25 mouse cellular contexts compared by ENCODE assay signal in the genomic region with DNA sequence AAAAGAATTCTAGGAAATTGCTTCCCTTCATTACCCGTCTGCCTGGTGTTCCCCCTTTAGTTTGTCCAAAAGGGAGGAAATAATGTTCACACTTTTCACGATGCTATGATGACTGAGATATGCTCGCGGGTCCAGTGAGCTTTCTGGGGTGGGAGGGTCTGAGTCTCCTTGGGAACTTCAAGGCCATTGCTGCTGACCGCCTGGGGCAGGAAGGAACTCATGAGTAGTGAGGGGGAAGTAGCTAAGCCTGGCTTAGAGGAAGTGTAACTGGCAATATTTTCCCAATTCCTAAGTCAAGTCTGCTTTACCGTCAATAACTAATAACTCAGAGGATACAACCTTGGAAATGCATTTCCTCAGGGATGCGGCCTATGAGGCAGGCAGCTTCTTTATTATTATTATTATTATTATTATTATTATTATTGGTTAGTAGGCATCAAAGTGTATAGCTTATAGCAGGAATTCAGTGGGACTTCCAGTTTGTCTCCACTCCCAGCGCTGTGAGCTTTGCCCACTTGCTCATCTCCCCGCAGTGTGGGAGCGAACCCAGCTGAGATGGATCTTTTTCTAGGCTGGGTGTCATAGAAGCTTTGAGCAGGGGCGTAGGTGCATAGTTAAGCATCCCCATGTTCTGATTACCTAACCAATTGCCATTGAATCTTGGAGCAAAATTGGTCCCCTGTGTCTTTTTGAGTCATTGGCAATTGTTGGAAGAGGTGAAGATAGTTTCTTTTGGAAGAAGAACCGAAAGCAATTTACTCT.
DNase-seq lines count a peak whose midpoint lies in the region; ATAC-seq and TF ChIP-seq lines count a peak whose summit lies in the region.
"Had no signal": no experiment of that assay in that cellular context is flagged by ENCODE, and none has a peak within 500 bp of the region (broad histone marks: within the 10 kb centered on the region; RNA-seq: fewer than 3 reads in every experiment).

No protein-coding gene starts in this region.

- H3K4me3 ChIP-seq in heart, embryonic 10.5 days, result no peak overlapping the region
- no peak overlapping the region for H3K4me3 ChIP-seq in liver, postnatal 0 days (ENCODE audit: low read depth, low read length)
- no peak overlapping the region for H3K4me3 ChIP-seq in liver, embryonic 12.5 days
- H3K4me3 ChIP-seq: forebrain, embryonic 13.5 days; hindbrain, embryonic 13.5 days; limb, embryonic 12.5 days; midbrain, embryonic 10.5 days; midbrain, embryonic 15.5 days; neural tube, embryonic 12.5 days; stomach, embryonic 15.5 days had no signal

- H3K4me2 ChIP-seq in liver, postnatal 0 days (ENCODE audit: low read depth, low read length), result no peak overlapping the region
- H3K4me2 ChIP-seq in liver, embryonic 12.5 days, result no peak overlapping the region
- H3K4me2 ChIP-seq: forebrain, embryonic 13.5 days; hindbrain, embryonic 13.5 days; midbrain, embryonic 15.5 days; neural tube, embryonic 12.5 days; stomach, embryonic 15.5 days had no signal

- TF ChIP-seq EP300 in liver, postnatal 0 days (IDR thresholded peaks at IDR 0.05; ENCODE audit: low read depth), result no peak

- H3K9me3 ChIP-seq in heart, embryonic 10.5 days, result no peaks in the 10 kb centered on the region
- H3K9me3 ChIP-seq in liver, postnatal 0 days (ENCODE audit: low read length), result no peaks in the 10 kb centered on the region
- H3K9me3 ChIP-seq in liver, embryonic 12.5 days (replicated peaks), result no peaks in the 10 kb centered on the region
- H3K9me3 ChIP-seq: forebrain, embryonic 13.5 days; hindbrain, embryonic 13.5 days; limb, embryonic 12.5 days; midbrain, embryonic 10.5 days; midbrain, embryonic 15.5 days; neural tube, embryonic 12.5 days; stomach, embryonic 15.5 days had no signal

- H3K9ac ChIP-seq in liver, postnatal 0 days (replicated peaks), result no peak overlapping the region
- H3K9ac ChIP-seq in liver, embryonic 12.5 days, result no peak overlapping the region
- H3K9ac ChIP-seq: forebrain, embryonic 13.5 days; hindbrain, embryonic 13.5 days; limb, embryonic 12.5 days; midbrain, embryonic 15.5 days; neural tube, embryonic 12.5 days; stomach, embryonic 15.5 days had no signal

- 0 out of 2 replicates have a peak, but pooled peaks cover 5% of the 10 kb centered on the region for H3K4me1 ChIP-seq in heart, embryonic 10.5 days
- no peaks in the 10 kb centered on the region for H3K4me1 ChIP-seq in liver, postnatal 0 days (ENCODE audit: insufficient read depth)
- H3K4me1 ChIP-seq in liver, embryonic 12.5 days, result 0 out of 2 replicates have a peak, but pooled peaks cover 2% of the 10 kb centered on the region
- H3K4me1 ChIP-seq: forebrain, embryonic 13.5 days; hindbrain, embryonic 13.5 days; limb, embryonic 12.5 days; midbrain, embryonic 10.5 days; midbrain, embryonic 15.5 days; neural tube, embryonic 12.5 days; stomach, embryonic 15.5 days had no signal

- H3K27ac ChIP-seq in heart, embryonic 10.5 days, result no peak overlapping the region
- H3K27ac ChIP-seq in liver, postnatal 0 days (ENCODE audit: low read depth), result 0 out of 2 replicates have a peak overlapping the region, but pooled peaks have one; percentile 29
- H3K27ac ChIP-seq in liver, embryonic 12.5 days, result no peak overlapping the region
- H3K27ac ChIP-seq: forebrain, embryonic 13.5 days; hindbrain, embryonic 13.5 days; limb, embryonic 12.5 days; macrophage; midbrain, embryonic 10.5 days; midbrain, embryonic 15.5 days; neural tube, embryonic 12.5 days; stomach, embryonic 15.5 days had no signal

- H3K36me3 ChIP-seq in heart, embryonic 10.5 days, result no peaks in the 10 kb centered on the region
- no peaks in the 10 kb centered on the region for H3K36me3 ChIP-seq in liver, postnatal 0 days (replicated peaks; ENCODE audit: insufficient read depth, low read length)
- H3K36me3 ChIP-seq in liver, embryonic 12.5 days, result no peaks in the 10 kb centered on the region
- H3K36me3 ChIP-seq: hindbrain, embryonic 13.5 days; limb, embryonic 12.5 days; midbrain, embryonic 10.5 days; midbrain, embryonic 15.5 days; neural tube, embryonic 12.5 days; stomach, embryonic 15.5 days had no signal

- no peak for TF ChIP-seq CTCF in liver, postnatal 0 days (IDR thresholded peaks at IDR 0.05; ENCODE audit: low read depth)

- peak; percentile 94 for DNase-seq in heart, adult 11 months
- no peak for DNase-seq in heart, embryonic 10.5 days (ENCODE audit: low spot score)
- DNase-seq in liver, postnatal 0 days, result no peak
- DNase-seq in cerebellum, adult 11 months, result no peak
- no peak for DNase-seq in left cerebral cortex, adult 9 months (ENCODE audit: low spot score in 2 of 2)
- DNase-seq: adrenal gland, postnatal 10 days; cerebellum, adult 18-20 months; cerebellum, postnatal 10 days; heart, postnatal 4 days; layer of hippocampus, postnatal 36 days; thymus, postnatal 14 days had no signal

- ATAC-seq in liver, postnatal 0 days, result no peak
- no peak for ATAC-seq in liver, embryonic 12.5 days
- peak; percentile 60 for ATAC-seq in common myeloid progenitor, adult 5-6 weeks (replicated peaks; ENCODE audit: low read depth, poor library complexity, severe bottlenecking)
- peak; percentile 61; the same call in 1 of the 2 replicates for ATAC-seq in neutrophil, adult 5-6 weeks (ENCODE audit: extremely low read depth, insufficient number of reproducible peaks, low FRiP score, poor library complexity, severe bottlenecking)
- ATAC-seq: forebrain, embryonic 13.5 days; intestine, postnatal 0 days; lung, postnatal 0 days; midbrain, embryonic 15.5 days; Patski had no signal

- 82% methylated on average over 12 of the region's 12 CpGs for WGBS in heart, embryonic 10.5 days
- 52% methylated on average over 12 of the region's 12 CpGs for WGBS in liver, postnatal 0 days (ENCODE audit: insufficient replicate concordance)
- WGBS in liver, embryonic 12.5 days (ENCODE audit: insufficient replicate concordance), result 49% methylated on average over 12 of the region's 12 CpGs

- no peaks in the 10 kb centered on the region for H3K27me3 ChIP-seq in heart, embryonic 10.5 days (ENCODE audit: insufficient read depth, poor library complexity, severe bottlenecking)
- H3K27me3 ChIP-seq in liver, postnatal 0 days (ENCODE audit: insufficient read depth, low read length), result no peaks in the 10 kb centered on the region
- H3K27me3 ChIP-seq in liver, embryonic 12.5 days (replicated peaks), result no peaks in the 10 kb centered on the region
- H3K27me3 ChIP-seq: forebrain, embryonic 13.5 days; hindbrain, embryonic 13.5 days; limb, embryonic 12.5 days; midbrain, embryonic 15.5 days; neural tube, embryonic 12.5 days; Patski; stomach, embryonic 15.5 days had no signal

Comparison
In these comparisons a context has a peak if more than half of its experiments do, and no peak if none do; other contexts are left out.
1. ATAC-seq: peak in common myeloid progenitor, adult 5-6 weeks (single experiment) and neutrophil, adult 5-6 weeks (single experiment); none in liver, postnatal 0 days (single experiment) and liver, embryonic 12.5 days (single experiment).